Mouse (Mus musculus) neural tube, embryonic 10.5 days (tissue): ENCODE results near the gene Gm5129.
"Not testable (repeated sequence)": the region's sequence is repeated elsewhere in the genome, so short reads cannot be mapped to it uniquely, and the experiment has no call there.

Experiments used
- DNase-seq: peaks from one replicate; pipeline ENCODE4 v3.0.0-alpha.2; 2017; ENCODE audit warnings: low spot score; ENCODE audit errors: extremely low spot score

Gm5129 gene

GRCm38 (mm10) chr5:29735557-29736061, at the start of gene Gm5129, which contains the start of gene Dnajb6:
TSS of gene Gm5129 (minus strand) at chr5:29735936.
TSS of gene Dnajb6 (plus strand) at chr5:29735688.
- DNase-seq, result peak; percentile 97

GRCm38 (mm10) chr5:29784906-29785305, 49.2 kb upstream of the Gm5129 start:
- DNase-seq, result not testable (repeated sequence)

GRCm38 (mm10) chr5:29782261-29782660, 46.5 kb upstream of the Gm5129 start:
- DNase-seq, result no peak

GRCm38 (mm10) chr5:29779733-29780132, 44.0 kb upstream of the Gm5129 start:
- not testable (repeated sequence) for DNase-seq

- DNase-seq, result no peak
Observed at GRCm38 (mm10) chr5:29778029-29778428, 42.3 kb upstream of the Gm5129 start.

GRCm38 (mm10) chr5:29775437-29775836, 39.7 kb upstream of the Gm5129 start:
- DNase-seq, result no peak

- DNase-seq, result no peak
Observed at GRCm38 (mm10) chr5:29773460-29774150, 37.9 kb upstream of the Gm5129 start.

- DNase-seq, result no peak
Observed at GRCm38 (mm10) chr5:29772651-29773330, 37.1 kb upstream of the Gm5129 start.

- no peak for DNase-seq
Observed at GRCm38 (mm10) chr5:29772038-29772437, 36.3 kb upstream of the Gm5129 start.

GRCm38 (mm10) chr5:29770935-29771334, 35.2 kb upstream of the Gm5129 start:
- no peak for DNase-seq

GRCm38 (mm10) chr5:29759318-29759717, 23.6 kb upstream of the Gm5129 start:
- no peak for DNase-seq

GRCm38 (mm10) chr5:29752894-29753293, 17.2 kb upstream of the Gm5129 start:
- no peak for DNase-seq

GRCm38 (mm10) chr5:29751306-29751705, 15.6 kb upstream of the Gm5129 start:
- DNase-seq, result no peak

GRCm38 (mm10) chr5:29747661-29748060, 11.9 kb upstream of the Gm5129 start:
- DNase-seq, result no peak

GRCm38 (mm10) chr5:29741093-29741492, 5.4 kb upstream of the Gm5129 start:
- DNase-seq, result no peak

GRCm38 (mm10) chr5:29740651-29741050, 4.9 kb upstream of the Gm5129 start:
- no peak for DNase-seq

- DNase-seq, result no peak
Observed at GRCm38 (mm10) chr5:29738076-29738475, 2.3 kb upstream of the Gm5129 start.

GRCm38 (mm10) chr5:29737471-29737870, 1.7 kb upstream of the Gm5129 start:
- no peak for DNase-seq

GRCm38 (mm10) chr5:29736942-29737341, 1.2 kb upstream of the Gm5129 start:
- DNase-seq, result no peak

GRCm38 (mm10) chr5:29736073-29736900, 551 bp upstream of the Gm5129 start:
- DNase-seq, result peak; percentile 82

- no peak for DNase-seq
Observed at GRCm38 (mm10) chr5:29734831-29735510, 765 bp downstream of the Gm5129 start.
